23 mouse cellular contexts compared by ENCODE assay signal in the genomic region with DNA sequence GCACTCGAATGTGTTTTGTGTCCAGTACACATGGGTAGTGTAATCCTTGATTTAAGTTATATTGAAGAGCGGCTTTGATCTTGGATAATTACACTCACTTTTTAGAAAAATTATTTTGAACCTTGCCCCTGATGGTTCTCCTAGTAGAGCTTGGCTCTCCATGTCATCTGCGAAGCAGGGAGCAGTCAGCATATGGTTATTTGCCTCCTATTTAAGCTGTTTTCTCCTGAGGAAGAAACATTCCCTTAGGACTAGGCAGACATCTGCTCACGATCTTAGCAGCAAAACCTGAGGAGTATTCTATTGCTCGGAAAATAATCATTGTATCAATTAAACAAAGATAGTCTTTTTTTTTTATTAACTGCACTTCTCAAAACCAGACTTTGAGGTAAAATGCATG.
DNase-seq lines count a peak whose midpoint lies in the region; ATAC-seq and TF ChIP-seq lines count a peak whose summit lies in the region.
"Had no signal": no experiment of that assay in that cellular context is flagged by ENCODE, and none has a peak within 500 bp of the region (broad histone marks: within the 10 kb centered on the region; RNA-seq: fewer than 3 reads in every experiment).

No protein-coding gene starts in this region.

- H3K4me3 ChIP-seq in hindbrain, embryonic 12.5 days, result no peak overlapping the region
- no peak overlapping the region for H3K4me3 ChIP-seq in hindbrain, embryonic 11.5 days (ENCODE audit: low read depth, low read length)
- H3K4me3 ChIP-seq in midbrain, embryonic 12.5 days, result no peak overlapping the region
- H3K4me3 ChIP-seq in midbrain, postnatal 0 days (ENCODE audit: low read depth, low read length), result no peak overlapping the region
- H3K4me3 ChIP-seq: embryonic facial prominence, embryonic 12.5 days; forebrain, embryonic 12.5 days; heart, adult 2 months; heart, embryonic 15.5 days had no signal

- no peaks in the 10 kb centered on the region for H3K27me3 ChIP-seq in hindbrain, embryonic 12.5 days
- H3K27me3 ChIP-seq in hindbrain, embryonic 11.5 days (ENCODE audit: control insufficient read depth, insufficient read depth, low read length), result no peaks in the 10 kb centered on the region
- H3K27me3 ChIP-seq in midbrain, embryonic 12.5 days, result no peaks in the 10 kb centered on the region
- no peaks in the 10 kb centered on the region for H3K27me3 ChIP-seq in midbrain, postnatal 0 days (ENCODE audit: insufficient read depth, low read length)
- H3K27me3 ChIP-seq: embryonic facial prominence, embryonic 12.5 days; forebrain, embryonic 12.5 days; heart, embryonic 15.5 days had no signal

- H3K4me1 ChIP-seq in hindbrain, embryonic 12.5 days, result peaks cover 3% of the 10 kb centered on the region
- H3K4me1 ChIP-seq in hindbrain, embryonic 11.5 days (replicated peaks; ENCODE audit: control insufficient read depth, insufficient read depth, low read length), result no peaks in the 10 kb centered on the region
- 0 out of 2 replicates have a peak, but pooled peaks cover 3% of the 10 kb centered on the region for H3K4me1 ChIP-seq in midbrain, embryonic 12.5 days
- H3K4me1 ChIP-seq in midbrain, postnatal 0 days (ENCODE audit: insufficient read depth, low read length), result no peaks in the 10 kb centered on the region
- H3K4me1 ChIP-seq: forebrain, embryonic 12.5 days had no signal

- ATAC-seq in cerebellum, adult (ENCODE audit: insufficient number of reproducible peaks, low FRiP score, low TSS enrichment), result peak; percentile 63; the same call in 1 of the 2 replicates
- peak; percentile 43; the same call in 1 of the 2 replicates for ATAC-seq in hindbrain, embryonic 12.5 days (ENCODE audit: low FRiP score)
- ATAC-seq in hindbrain, embryonic 11.5 days (ENCODE audit: low FRiP score), result no peak
- no peak for ATAC-seq in midbrain, embryonic 12.5 days (ENCODE audit: low FRiP score, low read depth)
- ATAC-seq in midbrain, postnatal 0 days (ENCODE audit: low FRiP score), result no peak
- ATAC-seq: CD4-positive, CD25-positive, alpha-beta regulatory T cell, adult 4 months; forebrain, embryonic 16.5 days; intestine, embryonic 16.5 days had no signal

- H3K27ac ChIP-seq in hindbrain, embryonic 12.5 days, result peak overlapping the region; percentile 35; the same call in 1 of the 2 replicates
- H3K27ac ChIP-seq in hindbrain, embryonic 11.5 days (ENCODE audit: low read depth, low read length), result no peak overlapping the region
- H3K27ac ChIP-seq in midbrain, embryonic 12.5 days (replicated peaks), result peak overlapping the region; percentile 42; the same call in 1 of the 2 replicates
- H3K27ac ChIP-seq in midbrain, postnatal 0 days (ENCODE audit: low read depth, low read length), result no peak overlapping the region
- H3K27ac ChIP-seq: embryonic facial prominence, embryonic 12.5 days; forebrain, embryonic 12.5 days; heart, adult 2 months; heart, embryonic 15.5 days had no signal

- peaks cover 5% of the 10 kb centered on the region for H3K36me3 ChIP-seq in hindbrain, embryonic 12.5 days
- H3K36me3 ChIP-seq in hindbrain, embryonic 11.5 days (ENCODE audit: control insufficient read depth, insufficient read depth, low read length), result 0 out of 2 replicates have a peak, but pooled peaks cover 4% of the 10 kb centered on the region
- peaks cover 9% of the 10 kb centered on the region for H3K36me3 ChIP-seq in midbrain, embryonic 12.5 days
- H3K36me3 ChIP-seq in midbrain, postnatal 0 days (ENCODE audit: insufficient read depth, low read length), result no peaks in the 10 kb centered on the region
- H3K36me3 ChIP-seq: G1E had no signal

- no peak for TF ChIP-seq CTCF in midbrain, postnatal 0 days (IDR thresholded peaks at IDR 0.05)

- H3K9ac ChIP-seq in hindbrain, embryonic 12.5 days, result no peak overlapping the region
- H3K9ac ChIP-seq in hindbrain, embryonic 11.5 days (ENCODE audit: low read depth, low read length), result no peak overlapping the region
- H3K9ac ChIP-seq in midbrain, embryonic 12.5 days (replicated peaks), result no peak overlapping the region
- H3K9ac ChIP-seq in midbrain, postnatal 0 days (replicated peaks; ENCODE audit: low read length, poor library complexity, severe bottlenecking), result no peak overlapping the region
- H3K9ac ChIP-seq: embryonic facial prominence, embryonic 12.5 days; forebrain, embryonic 12.5 days; heart, embryonic 15.5 days had no signal

- no peak for DNase-seq in cerebellum, adult 11-12 months
- no peak for DNase-seq in hindbrain, embryonic 11.5 days (ENCODE audit: low spot score)
- DNase-seq in midbrain, postnatal 0 days (ENCODE audit: low spot score), result no peak
- peak; percentile 26 for DNase-seq in brain, adult 2 months (ENCODE audit: low read depth, low spot score)
- no peak for DNase-seq in layer of hippocampus, postnatal 25 days (ENCODE audit: extremely low spot score in 1 of 2, low spot score in 1 of 2)
- DNase-seq: adrenal gland, adult 8-10 months; adrenal gland, postnatal 36 days; B cell, adult 2 months; cerebellum, postnatal 36 days; gastrocnemius, postnatal 10 days; heart, adult 2 months; heart, postnatal 14 days had no signal

- H3K9me3 ChIP-seq in hindbrain, embryonic 12.5 days (replicated peaks), result 0 out of 2 replicates have a peak, but pooled peaks cover 8% of the 10 kb centered on the region
- no peaks in the 10 kb centered on the region for H3K9me3 ChIP-seq in hindbrain, embryonic 11.5 days (ENCODE audit: control insufficient read depth, low read length)
- H3K9me3 ChIP-seq in midbrain, embryonic 12.5 days, result 0 out of 2 replicates have a peak, but pooled peaks cover 3% of the 10 kb centered on the region
- 0 out of 2 replicates have a peak, but pooled peaks cover 2% of the 10 kb centered on the region for H3K9me3 ChIP-seq in midbrain, postnatal 0 days (ENCODE audit: low read length)
- H3K9me3 ChIP-seq: heart, embryonic 15.5 days had no signal

- no peak overlapping the region for H3K4me2 ChIP-seq in hindbrain, embryonic 12.5 days (replicated peaks)
- no peak overlapping the region for H3K4me2 ChIP-seq in hindbrain, embryonic 11.5 days (replicated peaks; ENCODE audit: low read depth, low read length)
- no peak overlapping the region for H3K4me2 ChIP-seq in midbrain, embryonic 12.5 days (replicated peaks)
- no peak overlapping the region for H3K4me2 ChIP-seq in midbrain, postnatal 0 days (ENCODE audit: low read depth, low read length, poor library complexity, severe bottlenecking)
- H3K4me2 ChIP-seq: embryonic facial prominence, embryonic 12.5 days; forebrain, embryonic 12.5 days; heart, embryonic 11.5 days; heart, embryonic 15.5 days had no signal

- 55% methylated on average over 5 of the region's 5 CpGs for WGBS in hindbrain, embryonic 12.5 days
- 65% methylated on average over 5 of the region's 5 CpGs for WGBS in hindbrain, embryonic 11.5 days
- WGBS in midbrain, embryonic 12.5 days, result 61% methylated on average over 5 of the region's 5 CpGs
- 58% methylated on average over 5 of the region's 5 CpGs for WGBS in midbrain, postnatal 0 days

Comparison
In these comparisons a context has a peak if more than half of its experiments do, and no peak if none do; other contexts are left out.
1. ATAC-seq: peak in cerebellum, adult (single experiment) and hindbrain, embryonic 12.5 days (single experiment); none in hindbrain, embryonic 11.5 days (single experiment), midbrain, embryonic 12.5 days (single experiment) and midbrain, postnatal 0 days (single experiment).
2. H3K27ac ChIP-seq: peak in hindbrain, embryonic 12.5 days (single experiment) and midbrain, embryonic 12.5 days (single experiment); none in hindbrain, embryonic 11.5 days (single experiment) and midbrain, postnatal 0 days (single experiment).